Mouse (Mus musculus) lung, postnatal 36 days (tissue): ENCODE results near the gene Polr1e.
A peak's percentile ranks its signal among the peaks of the same experiment; 100 is the strongest.
"Not testable (repeated sequence)": the region's sequence is repeated elsewhere in the genome, so short reads cannot be mapped to it uniquely, and the experiment has no call there.

Experiments used
- DNase-seq: peaks from one replicate; pipeline ENCODE4 v3.0.0; 2022; ENCODE audit warnings: mixed read lengths

The Polr1e gene

GRCm38 (mm10) chr4:45010806-45011415 is 7.5 kb upstream of the Polr1e start:
- peak; percentile 22 for DNase-seq

GRCm38 (mm10) chr4:45011581-45012104 is 6.7 kb upstream of the Polr1e start:
- DNase-seq: peak; percentile 76

- peak; percentile 100 for DNase-seq
Observed at GRCm38 (mm10) chr4:45012105-45012975, 6.0 kb upstream of the Polr1e start, which contains the start of gene Zbtb5. Zbtb5 (minus strand) TSS chr4:45012412.

- no peak for DNase-seq
Observed at GRCm38 (mm10) chr4:45013031-45013431, 5.4 kb upstream of the Polr1e start.

GRCm38 (mm10) chr4:45013537-45013936 is 4.8 kb upstream of the Polr1e start:
- no peak for DNase-seq

- peak; percentile 86 for DNase-seq
Observed at GRCm38 (mm10) chr4:45015615-45016014, 2.8 kb upstream of the Polr1e start.

GRCm38 (mm10) chr4:45019009-45019408 is 626 bp downstream of the Polr1e start:
- no peak for DNase-seq

- no peak for DNase-seq
Observed at GRCm38 (mm10) chr4:45026459-45026858, 8.1 kb downstream of the Polr1e start.

GRCm38 (mm10) chr4:45032586-45032985 is 14.2 kb downstream of the Polr1e start:
- DNase-seq: no peak

GRCm38 (mm10) chr4:45034693-45035628 is 16.6 kb downstream of the Polr1e start:
- DNase-seq: no peak

GRCm38 (mm10) chr4:45036048-45036447 is 17.7 kb downstream of the Polr1e start:
- DNase-seq: no peak

GRCm38 (mm10) chr4:45036571-45036970 is 18.2 kb downstream of the Polr1e start:
- DNase-seq: no peak

GRCm38 (mm10) chr4:45037455-45038410 is 19.4 kb downstream of the Polr1e start:
- no peak for DNase-seq

GRCm38 (mm10) chr4:45038879-45039278 is 20.5 kb downstream of the Polr1e start:
- peak; percentile 25 for DNase-seq

- DNase-seq: not testable (repeated sequence)
Observed at GRCm38 (mm10) chr4:45039546-45039945, 21.2 kb downstream of the Polr1e start.

- DNase-seq: no peak
Observed at GRCm38 (mm10) chr4:45040795-45041194, 22.4 kb downstream of the Polr1e start.

GRCm38 (mm10) chr4:45046679-45047078 is 28.3 kb downstream of the Polr1e start:
- DNase-seq: no peak

GRCm38 (mm10) chr4:45047286-45047887 is 29.0 kb downstream of the Polr1e start:
- DNase-seq: no peak

- DNase-seq: no peak
Observed at GRCm38 (mm10) chr4:45047956-45048355, 29.6 kb downstream of the Polr1e start.

GRCm38 (mm10) chr4:45054862-45055261 is 36.5 kb downstream of the Polr1e start:
- no peak for DNase-seq

GRCm38 (mm10) chr4:45055451-45055850 is 37.1 kb downstream of the Polr1e start:
- DNase-seq: no peak
